Mouse (Mus musculus): ENCODE measurements around the gene Zfp770. TPM values are rescaled to one million over a fixed set of nuclear protein-coding genes. Genes with fewer than 3 reads are reported as not detected.
"Not testable (repeated sequence)": the region's sequence is repeated elsewhere in the genome, so short reads cannot be mapped to it uniquely, and the experiment has no call there.

The Zfp770 gene
- 4.3 and 5.5 TPM in 2 replicates for polyA plus RNA-seq (2012; ENCODE audit: insufficient read depth, insufficient read length, missing spikeins)

DNA sequence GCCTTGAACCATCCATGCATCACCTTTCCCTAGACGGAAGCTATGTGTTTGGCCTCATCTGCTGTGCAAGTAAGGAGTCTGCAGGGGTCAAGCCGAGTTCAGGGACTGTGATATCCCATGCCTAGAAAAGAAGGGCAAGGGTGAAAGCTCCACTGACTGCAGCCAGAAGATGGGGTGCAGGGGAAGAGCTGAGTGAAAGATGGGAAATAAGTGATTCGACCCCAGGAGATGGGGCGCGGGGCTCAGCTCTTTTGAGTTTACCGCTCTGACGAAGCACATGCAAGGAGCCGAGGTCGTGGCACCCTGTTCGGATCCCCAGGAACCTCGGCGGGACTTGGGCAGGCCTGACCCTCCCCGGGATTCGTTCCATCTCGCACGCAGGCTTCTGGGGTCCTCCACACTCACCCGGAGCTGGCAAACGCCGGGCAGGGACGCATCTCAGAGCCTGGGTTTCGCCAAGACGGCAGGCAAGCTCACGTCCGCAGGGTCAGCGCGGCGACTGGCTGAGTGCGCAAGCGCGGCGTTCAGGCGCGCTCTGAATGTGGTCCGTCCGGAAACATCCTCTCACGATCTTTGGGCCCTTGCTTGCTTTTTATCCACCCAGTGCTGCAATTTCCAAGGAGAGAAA is at the start of gene Zfp770:
Gene Zfp770 (minus strand): TSS at position 538 of the 628 bp plus-strand sequence.
- peak within 1 kb of the TSS; percentile 50 for H3K27ac ChIP-seq (ENCODE audit: insufficient read depth, low read depth, low read length)
- peak within 1 kb of the TSS; percentile 67 for H3K4me3 ChIP-seq (ENCODE audit: insufficient read depth, low read length)
- peaks cover 5% of the 10 kb centered on the region for H3K4me1 ChIP-seq (ENCODE audit: control insufficient read depth, insufficient read depth, low read length)
- TF ChIP-seq CTCF (IDR thresholded peaks at IDR 0.05; ENCODE audit: low read depth, low read length): no peak
- no peak for TF ChIP-seq POLR2A (IDR thresholded peaks at IDR 0.05; ENCODE audit: borderline replicate concordance, low read depth, low read length)

DNA sequence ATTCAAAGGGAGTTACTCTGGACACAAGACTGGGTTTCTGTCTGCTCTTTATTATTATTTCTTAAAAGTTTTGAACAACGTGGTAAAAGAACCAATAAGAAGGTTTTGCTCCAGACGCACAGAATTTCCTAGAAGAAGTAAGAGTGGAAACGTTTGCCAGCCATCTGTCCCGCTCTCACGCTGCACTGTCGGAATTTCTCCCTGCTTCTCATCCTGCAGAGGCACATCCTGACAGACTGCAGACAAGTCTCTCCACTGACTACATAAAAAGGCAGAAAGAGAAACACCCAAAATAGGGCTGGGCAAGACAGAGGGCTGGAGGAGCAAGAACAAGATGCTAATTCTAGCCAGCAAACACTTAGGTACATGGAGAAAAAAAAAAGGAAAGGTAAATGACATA is 48.2 kb upstream of the Zfp770 start:
- TF ChIP-seq POLR2A (IDR thresholded peaks at IDR 0.05; ENCODE audit: borderline replicate concordance, low read depth, low read length): no peak
- Histone ChIP-seq H3K27ac (ENCODE audit: insufficient read depth, low read depth, low read length) (no peak overlapping the region), H3K4me1 (ENCODE audit: control insufficient read depth, insufficient read depth, low read length) (no peaks in the 10 kb centered on the region), H3K4me3 (ENCODE audit: insufficient read depth, low read length) (no peak overlapping the region)

DNA sequence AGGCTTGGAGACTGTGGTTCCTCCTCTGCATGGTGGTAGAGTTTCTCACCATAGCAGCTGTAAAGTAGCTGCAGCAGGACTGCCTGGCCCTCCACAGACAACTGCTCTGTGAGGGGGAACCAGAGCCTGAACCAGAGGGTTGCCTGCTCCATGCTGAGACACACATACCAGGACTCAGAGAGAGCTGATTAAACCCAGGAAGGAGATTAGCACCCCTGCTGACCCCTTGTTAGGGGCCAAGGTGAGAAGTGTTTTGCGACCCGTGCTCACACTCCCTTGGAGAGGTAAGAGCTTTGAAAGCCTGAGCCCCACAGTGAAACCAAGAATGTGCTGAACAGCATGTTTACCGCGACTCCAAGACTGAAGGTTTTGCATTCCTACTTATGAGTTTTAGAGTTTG is 36.4 kb upstream of the Zfp770 start:
- Histone ChIP-seq H3K4me3 (ENCODE audit: insufficient read depth, low read length) (no peak overlapping the region), H3K4me1 (ENCODE audit: control insufficient read depth, insufficient read depth, low read length) (no peaks in the 10 kb centered on the region), H3K27ac (ENCODE audit: insufficient read depth, low read depth, low read length) (no peak overlapping the region)
- TF ChIP-seq CTCF (IDR thresholded peaks at IDR 0.05; ENCODE audit: low read depth, low read length) (no peak), POLR2A (IDR thresholded peaks at IDR 0.05; ENCODE audit: borderline replicate concordance, low read depth, low read length) (no peak)

DNA sequence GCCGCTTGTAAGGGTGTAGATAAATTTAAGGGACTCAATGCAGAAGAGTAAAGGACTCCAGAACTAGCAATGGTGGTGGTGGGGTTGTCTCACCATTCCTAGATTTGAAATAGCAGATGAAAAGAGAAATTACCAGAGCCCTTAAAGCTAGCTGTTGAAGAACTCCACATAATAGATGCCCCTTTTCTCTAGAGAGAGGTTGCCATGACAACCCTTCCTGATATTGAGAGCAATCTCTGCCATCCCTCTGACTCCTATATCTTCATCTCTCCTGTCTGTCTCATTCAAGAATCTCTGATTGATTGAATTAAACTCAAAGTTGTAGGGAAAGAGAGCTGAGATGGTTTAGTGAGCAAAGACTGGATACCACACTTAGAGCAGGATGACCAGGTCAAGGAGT is 35.3 kb upstream of the Zfp770 start:
- no peak overlapping the region for H3K4me3 ChIP-seq (ENCODE audit: insufficient read depth, low read length)
- H3K27ac ChIP-seq (ENCODE audit: insufficient read depth, low read depth, low read length): no peak overlapping the region
- no peak for TF ChIP-seq CTCF (IDR thresholded peaks at IDR 0.05; ENCODE audit: low read depth, low read length)
- TF ChIP-seq POLR2A (IDR thresholded peaks at IDR 0.05; ENCODE audit: borderline replicate concordance, low read depth, low read length): no peak
- H3K4me1 ChIP-seq (ENCODE audit: control insufficient read depth, insufficient read depth, low read length): no peaks in the 10 kb centered on the region

DNA sequence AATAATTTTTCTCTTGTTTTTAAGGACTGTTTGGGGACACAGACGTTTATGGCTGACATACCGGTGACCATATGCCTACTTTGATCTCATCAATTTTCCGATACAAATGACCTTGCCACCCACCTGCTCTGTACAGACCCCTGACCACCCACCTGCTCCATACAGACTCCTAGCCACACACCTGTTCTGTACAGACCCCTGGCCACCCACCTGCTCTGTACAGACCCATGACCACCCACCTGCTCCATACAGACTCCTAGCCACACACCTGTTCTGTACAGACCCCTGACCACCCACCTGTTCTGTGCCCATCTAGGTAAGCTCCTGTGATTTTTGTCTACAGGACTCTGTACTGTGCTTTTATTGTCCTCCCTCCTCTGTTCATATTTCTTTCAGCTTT is 34.3 kb upstream of the Zfp770 start:
- Histone ChIP-seq H3K4me1 (ENCODE audit: control insufficient read depth, insufficient read depth, low read length) (no peaks in the 10 kb centered on the region), H3K27ac (ENCODE audit: insufficient read depth, low read depth, low read length) (no peak overlapping the region), H3K4me3 (ENCODE audit: insufficient read depth, low read length) (no peak overlapping the region)
- TF ChIP-seq POLR2A (IDR thresholded peaks at IDR 0.05; ENCODE audit: borderline replicate concordance, low read depth, low read length) (no peak), CTCF (IDR thresholded peaks at IDR 0.05; ENCODE audit: low read depth, low read length) (no peak)

DNA sequence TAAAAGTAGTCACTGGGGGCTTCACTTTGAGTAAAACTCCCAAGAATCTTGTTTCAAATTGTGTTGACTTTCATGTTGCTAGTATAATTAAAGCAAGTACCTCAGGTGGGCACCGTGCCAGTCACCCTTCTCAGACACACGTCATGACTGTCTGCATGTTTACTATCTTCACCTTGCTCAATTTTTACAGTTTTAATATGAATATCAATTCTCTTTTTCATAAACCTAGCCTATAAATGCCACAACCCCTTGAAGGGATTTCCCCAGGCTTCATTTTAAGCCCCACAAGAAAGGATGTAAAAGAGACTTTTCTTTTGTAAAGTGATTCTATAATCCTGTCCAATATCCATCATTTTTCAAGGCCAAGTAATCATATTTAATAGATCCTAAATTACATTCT is 30.0 kb upstream of the Zfp770 start:
- Histone ChIP-seq H3K4me3 (ENCODE audit: insufficient read depth, low read length) (no peak overlapping the region), H3K27ac (ENCODE audit: insufficient read depth, low read depth, low read length) (no peak overlapping the region), H3K4me1 (ENCODE audit: control insufficient read depth, insufficient read depth, low read length) (no peaks in the 10 kb centered on the region)
- TF ChIP-seq CTCF (IDR thresholded peaks at IDR 0.05; ENCODE audit: low read depth, low read length) (no peak), POLR2A (IDR thresholded peaks at IDR 0.05; ENCODE audit: borderline replicate concordance, low read depth, low read length) (no peak)

DNA sequence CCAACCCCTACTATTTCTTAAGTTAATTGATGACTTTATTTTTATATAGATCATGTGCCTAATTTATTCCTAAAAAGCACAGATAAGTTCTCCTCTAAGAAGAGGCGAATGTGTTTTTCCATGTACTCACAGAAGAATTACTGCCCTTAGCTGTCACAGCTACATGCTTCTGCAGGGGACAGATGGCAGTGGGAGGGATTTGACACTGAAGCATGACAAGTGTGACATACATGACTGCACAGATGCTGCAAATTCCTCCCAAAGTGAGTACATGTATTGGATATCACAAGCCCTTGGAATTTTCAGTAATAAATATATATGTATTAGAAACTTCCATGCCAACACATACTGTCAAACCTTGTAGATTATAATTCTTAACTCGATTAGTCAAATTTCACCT is 27.4 kb upstream of the Zfp770 start:
- Histone ChIP-seq H3K4me1 (ENCODE audit: control insufficient read depth, insufficient read depth, low read length) (no peaks in the 10 kb centered on the region), H3K4me3 (ENCODE audit: insufficient read depth, low read length) (no peak overlapping the region), H3K27ac (ENCODE audit: insufficient read depth, low read depth, low read length) (no peak overlapping the region)
- TF ChIP-seq CTCF (IDR thresholded peaks at IDR 0.05; ENCODE audit: low read depth, low read length) (no peak), POLR2A (IDR thresholded peaks at IDR 0.05; ENCODE audit: borderline replicate concordance, low read depth, low read length) (no peak)

DNA sequence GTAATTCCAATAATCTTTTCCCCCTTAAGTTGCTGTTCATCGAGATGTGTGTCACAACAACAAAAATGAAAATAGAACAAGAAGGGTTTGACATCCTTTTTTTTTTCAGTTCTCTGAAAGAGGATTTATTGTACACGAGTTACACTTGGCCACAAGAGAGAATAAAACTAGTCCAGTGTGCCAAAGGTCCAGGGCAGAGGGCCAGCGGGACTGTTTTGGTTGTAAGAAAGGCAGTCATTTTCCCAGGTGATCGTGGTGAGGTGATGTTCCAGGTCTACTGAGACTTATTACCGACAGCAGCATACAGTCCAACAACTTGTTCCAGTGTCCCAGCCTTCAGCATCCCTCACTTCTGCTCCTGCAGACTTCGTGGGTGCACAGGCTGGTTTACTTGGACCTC is 3.8 kb upstream of the Zfp770 start:
- no peak overlapping the region for H3K27ac ChIP-seq (ENCODE audit: insufficient read depth, low read depth, low read length)
- no peaks in the 10 kb centered on the region for H3K4me1 ChIP-seq (ENCODE audit: control insufficient read depth, insufficient read depth, low read length)
- TF ChIP-seq POLR2A (IDR thresholded peaks at IDR 0.05; ENCODE audit: borderline replicate concordance, low read depth, low read length) (no peak), CTCF (IDR thresholded peaks at IDR 0.05; ENCODE audit: low read depth, low read length) (no peak)
- no peak overlapping the region for H3K4me3 ChIP-seq (ENCODE audit: insufficient read depth, low read length)

DNA sequence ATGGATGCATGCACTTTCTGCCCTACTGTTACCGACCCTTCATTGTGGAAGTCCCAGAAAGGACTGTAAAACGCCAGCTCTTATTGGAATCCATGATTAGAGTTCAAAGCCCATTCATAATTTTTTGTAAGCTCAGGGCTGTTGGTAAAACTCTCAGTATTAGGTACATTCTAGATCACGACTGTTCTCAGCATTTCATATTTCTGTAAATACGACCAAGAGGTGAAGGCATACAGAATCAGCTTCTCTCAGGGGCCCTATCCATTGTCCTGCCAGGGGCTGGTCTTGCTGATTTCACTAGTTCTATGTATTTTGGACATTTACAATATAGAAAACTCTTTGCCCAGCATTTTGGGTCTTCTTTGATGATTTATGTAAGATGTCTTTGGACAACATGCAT is 305 bp upstream of the Zfp770 start:
- peak overlapping the region; percentile 67 for H3K4me3 ChIP-seq (ENCODE audit: insufficient read depth, low read length)
- peaks cover 5% of the 10 kb centered on the region for H3K4me1 ChIP-seq (ENCODE audit: control insufficient read depth, insufficient read depth, low read length)
- no peak for TF ChIP-seq CTCF (IDR thresholded peaks at IDR 0.05; ENCODE audit: low read depth, low read length)
- no peak for TF ChIP-seq POLR2A (IDR thresholded peaks at IDR 0.05; ENCODE audit: borderline replicate concordance, low read depth, low read length)
- H3K27ac ChIP-seq (ENCODE audit: insufficient read depth, low read depth, low read length): no peak overlapping the region

DNA sequence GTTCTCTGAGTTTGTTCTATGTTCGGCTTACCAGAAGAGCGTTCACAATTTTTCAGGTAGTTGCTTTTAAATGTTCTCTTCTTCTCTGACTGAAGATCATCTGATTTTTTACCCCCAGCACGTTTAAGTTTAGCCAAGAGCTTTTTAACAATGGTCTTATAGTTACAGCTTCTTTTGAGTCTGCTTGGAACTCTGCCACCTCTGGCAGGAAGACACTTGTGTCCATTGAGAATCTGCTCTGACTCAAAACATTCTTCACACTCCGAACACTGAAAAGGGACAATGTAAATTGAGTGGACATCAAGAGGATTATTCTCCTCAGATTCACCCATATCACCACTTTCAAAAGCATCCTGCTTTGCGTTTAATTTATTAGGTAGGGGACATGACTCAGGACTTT is 4.8 kb downstream of the Zfp770 start:
- TF ChIP-seq CTCF (IDR thresholded peaks at IDR 0.05; ENCODE audit: low read depth, low read length): no peak
- Histone ChIP-seq H3K4me1 (ENCODE audit: control insufficient read depth, insufficient read depth, low read length) (peaks cover 5% of the 10 kb centered on the region), H3K27ac (ENCODE audit: insufficient read depth, low read depth, low read length) (no peak overlapping the region), H3K4me3 (ENCODE audit: insufficient read depth, low read length) (no peak overlapping the region)

DNA sequence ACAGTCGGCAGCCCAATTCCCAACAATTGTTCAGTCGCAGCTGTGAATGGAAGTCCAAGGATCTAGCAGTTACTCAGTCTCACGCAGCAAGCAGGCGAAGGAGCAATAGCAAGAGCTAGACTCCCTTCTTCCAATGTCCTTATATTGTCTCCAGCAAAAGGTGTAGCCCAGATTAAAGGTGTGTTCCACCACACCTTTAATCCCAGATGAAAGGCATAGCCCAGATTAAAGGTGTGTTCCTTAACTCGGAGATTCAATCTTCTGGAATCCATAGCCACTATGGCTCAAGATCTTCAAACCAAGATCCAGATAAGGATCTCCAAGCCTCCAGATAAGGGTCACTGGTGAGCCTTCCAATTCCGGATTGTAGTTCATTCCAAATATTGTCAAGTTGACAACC is 14.3 kb downstream of the Zfp770 start, which contains the start of gene Aqr:
Gene Aqr (minus strand): TSS at position 101 of the 400 bp plus-strand sequence.
- not testable (repeated sequence) for H3K4me1 ChIP-seq (ENCODE audit: control insufficient read depth, insufficient read depth, low read length); H3K27ac ChIP-seq (ENCODE audit: insufficient read depth, low read depth, low read length); H3K4me3 ChIP-seq (ENCODE audit: insufficient read depth, low read length)

Measured in bone marrow macrophage, adult 2 months (primary cell).